Comparison of ENCODE assay signal across 15 mouse cellular contexts in the genomic region with DNA sequence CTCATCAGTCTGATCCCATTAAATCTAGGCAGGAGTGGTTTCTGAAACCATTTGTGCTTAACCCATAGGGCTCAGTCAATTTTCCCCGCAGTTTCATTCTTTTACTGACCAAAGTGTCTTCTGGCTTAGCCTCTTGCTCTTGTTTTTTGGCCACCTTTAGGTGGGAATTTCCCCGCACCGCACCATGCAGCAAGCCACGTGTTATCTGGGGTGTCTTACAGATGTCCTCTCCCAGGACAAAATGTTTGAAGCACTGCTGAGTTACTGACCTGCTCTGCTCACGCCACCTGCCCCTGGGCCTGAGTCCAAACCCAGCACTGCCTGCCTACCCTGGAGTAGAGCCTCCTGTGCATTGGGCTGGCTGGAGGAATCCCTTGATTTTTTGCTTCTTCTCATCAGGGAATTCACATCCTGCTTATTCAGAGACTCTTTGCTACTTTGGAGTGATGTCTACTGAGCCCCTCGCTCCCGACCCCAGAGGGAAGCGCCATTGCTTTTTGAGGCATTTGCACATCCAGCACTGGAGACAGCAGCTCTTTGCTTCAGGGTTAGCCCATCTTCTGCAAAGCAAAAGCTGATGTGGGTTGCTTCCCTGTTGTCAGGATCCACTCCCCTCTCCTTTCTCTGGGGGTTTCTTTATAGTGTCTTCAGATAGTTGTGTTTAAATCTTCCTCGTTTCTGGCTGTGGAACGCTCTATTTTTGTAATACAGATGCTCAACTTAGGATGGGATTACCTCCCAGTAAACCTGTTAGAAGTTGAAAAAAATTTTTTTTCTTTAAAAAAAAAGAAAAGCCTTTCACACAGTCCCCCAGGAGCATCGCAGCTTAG.
DNase-seq lines count a peak whose midpoint lies in the region; TF ChIP-seq lines count a peak whose summit lies in the region.
"Had no signal": no experiment of that assay in that cellular context is flagged by ENCODE, and none has a peak within 500 bp of the region (broad histone marks: within the 10 kb centered on the region; RNA-seq: fewer than 3 reads in every experiment).

No protein-coding gene starts in this region.

- no peak for TF ChIP-seq POLR2A in thymus, adult 2 months (IDR thresholded peaks at IDR 0.05; ENCODE audit: control insufficient read depth, extremely low read depth, insufficient read depth, low read length, poor library complexity)

- H3K4me3 ChIP-seq in thymus, adult 2 months (ENCODE audit: control insufficient read depth, insufficient read depth, low read length): no peak overlapping the region
- H3K4me3 ChIP-seq: erythroblast, embryonic 14.5 days; intestine, embryonic 15.5 days; myocyte had no signal

- H3K27ac ChIP-seq in thymus, adult 2 months (ENCODE audit: control insufficient read depth, insufficient read depth, low read length): peak overlapping the region; percentile 2; the same call in 1 of the 2 replicates
- H3K27ac ChIP-seq: intestine, embryonic 15.5 days; macrophage had no signal

- TF ChIP-seq CTCF in thymus, adult 2 months (IDR thresholded peaks at IDR 0.05; ENCODE audit: borderline replicate concordance, control insufficient read depth, extremely low read depth, insufficient read depth, low read length, poor library complexity): no peak

- 75% methylated on average over 11 of the region's 11 CpGs for WGBS in thymus, adult 2 months

- peak; percentile 22 to 24 for DNase-seq in heart, adult 18-20 months
- no peak for DNase-seq in heart, adult 9 months (ENCODE audit: low spot score in 2 of 2)
- DNase-seq in thymus, adult 2 months: no peak
- no peak for DNase-seq in thymus, postnatal 25 days
- DNase-seq in cerebellum, adult 11-12 months: peak; percentile 66
- DNase-seq in cerebellum, postnatal 25 days: peak; percentile 69 to 80
- no peak for DNase-seq in neural tube, embryonic 10.5 days (ENCODE audit: extremely low spot score, low spot score)
- DNase-seq in embryo, embryonic 9.5 days (ENCODE audit: extremely low spot score): no peak
- DNase-seq: left cerebral cortex, postnatal 4 days; midbrain, embryonic 14.5 days; retina, postnatal 1 day had no signal

- H3K27me3 ChIP-seq in thymus, adult 2 months (ENCODE audit: control insufficient read depth, insufficient read depth, low read length): no peaks in the 10 kb centered on the region
- H3K27me3 ChIP-seq: intestine, embryonic 15.5 days had no signal

- no peaks in the 10 kb centered on the region for H3K36me3 ChIP-seq in thymus, adult 2 months (ENCODE audit: control insufficient read depth, insufficient read depth, low read length)
- H3K36me3 ChIP-seq: intestine, embryonic 15.5 days had no signal

- H3K4me1 ChIP-seq in thymus, adult 2 months (replicated peaks; ENCODE audit: control insufficient read depth, insufficient read depth, low read length): peaks cover 19% of the 10 kb centered on the region
- H3K4me1 ChIP-seq: intestine, embryonic 15.5 days had no signal

Comparison
In these comparisons a context has a peak if more than half of its experiments do, and no peak if none do; other contexts are left out.
1. DNase-seq: peak in heart, adult 18-20 months (2 of 2), cerebellum, adult 11-12 months (single experiment) and cerebellum, postnatal 25 days (2 of 2); none in heart, adult 9 months (0 of 2), thymus, adult 2 months (single experiment), thymus, postnatal 25 days (single experiment), neural tube, embryonic 10.5 days (single experiment) and embryo, embryonic 9.5 days (single experiment).